Mouse (Mus musculus): Measurements from ENCODE around the gene Tmem211.

DNA sequence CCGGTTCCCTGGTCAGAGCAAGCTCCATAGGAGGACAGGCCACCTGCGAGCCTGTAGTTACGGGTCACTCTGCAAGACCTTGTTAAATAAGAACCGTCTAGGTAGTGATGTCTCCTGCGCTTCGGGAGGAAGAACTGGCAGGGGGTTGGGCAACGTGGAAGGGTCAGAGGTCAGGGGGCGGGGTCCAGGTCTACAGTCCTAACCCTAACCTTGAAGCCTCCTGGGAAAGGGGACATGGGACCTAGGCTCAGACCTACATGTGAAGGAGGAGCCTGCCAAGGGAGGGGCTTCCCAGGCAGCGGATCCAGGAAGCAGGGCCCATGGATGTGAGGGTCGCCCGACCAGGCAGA is 17.3 kb upstream of the Tmem211 start:
- TF ChIP-seq CTCF (conservative IDR thresholded peaks at IDR 0.05; ENCODE audit: low read length) (no peak), POU5F1 (IDR thresholded peaks at IDR 0.05; ENCODE audit: borderline replicate concordance, low read length) (no peak)

Data from E14TG2a.4 (cell line).